Mouse (Mus musculus): ENCODE data around the gene Tbx15.

Tbx15 gene

DNA sequence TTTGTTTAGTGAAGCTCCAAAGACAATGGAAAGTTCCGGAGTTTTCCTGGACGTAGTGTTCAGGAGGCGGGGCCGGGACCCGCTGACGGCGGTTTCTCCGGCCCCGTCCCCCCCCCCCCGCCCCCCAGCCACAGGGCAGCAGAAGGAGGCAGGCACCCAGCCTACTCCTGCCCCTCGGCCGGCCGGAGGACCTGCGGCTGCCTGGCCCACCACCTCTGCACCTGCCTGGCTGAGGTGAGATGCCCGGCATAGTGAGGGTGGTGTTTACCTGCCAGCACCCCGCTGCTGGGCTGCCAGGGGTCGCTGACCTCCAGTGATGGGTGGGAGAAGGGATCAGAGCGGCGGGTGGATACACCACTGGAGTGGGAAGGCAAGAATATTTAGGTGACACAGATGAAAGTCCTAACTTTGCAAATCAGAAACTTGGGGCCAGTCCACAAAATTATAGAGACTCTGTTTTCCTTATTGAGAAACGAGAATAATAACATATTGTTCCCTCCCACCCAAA, at the start of gene Tbx15:
TSS of gene Tbx15 (plus strand) at position 169 of the 508 bp plus-strand sequence.
- DNase-seq = no peak

DNA sequence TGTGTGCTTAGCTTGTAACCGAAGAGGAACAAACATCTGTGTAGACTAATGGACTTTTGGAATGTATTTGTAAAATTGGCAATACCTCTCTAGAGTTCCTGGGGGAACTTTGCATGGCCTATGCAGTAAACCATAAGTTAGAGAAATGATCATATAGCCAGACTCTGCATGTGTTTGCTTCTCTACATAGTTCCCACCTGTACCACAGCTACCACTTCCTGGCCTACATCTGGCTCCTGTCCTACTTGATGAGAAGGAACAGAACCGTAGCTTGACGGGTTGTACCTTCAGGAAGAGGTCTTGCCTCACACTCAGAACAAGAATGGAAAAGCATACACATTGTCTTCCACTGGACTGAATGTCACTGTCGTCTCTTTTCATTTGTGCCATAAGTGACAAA, 46.6 kb upstream of the Tbx15 start:
- peak; percentile 40 for DNase-seq

GRCm38 (mm10) chr3:99203331-99203730, 36.9 kb upstream of the Tbx15 start:
- DNase-seq = no peak

DNA sequence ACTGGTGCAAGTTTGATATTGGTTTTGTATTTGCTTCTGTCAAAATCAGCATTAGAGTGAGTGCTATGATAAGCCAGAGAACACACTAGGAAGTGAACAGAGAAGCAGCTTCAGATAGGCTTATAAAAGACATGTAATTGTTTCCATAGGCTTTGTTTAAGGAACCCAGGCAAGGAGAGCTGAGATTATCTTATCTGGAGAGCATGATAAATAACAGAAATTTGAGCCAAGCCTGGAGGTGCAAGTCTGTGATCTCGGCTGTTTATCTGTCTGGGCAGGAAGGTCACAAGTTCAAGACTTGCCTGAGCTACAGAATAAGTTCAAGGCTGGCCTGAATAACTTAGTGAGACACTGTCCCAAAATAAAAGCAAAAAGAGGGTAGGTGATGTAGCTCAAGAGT, 31.8 kb upstream of the Tbx15 start:
- no peak for DNase-seq

DNA sequence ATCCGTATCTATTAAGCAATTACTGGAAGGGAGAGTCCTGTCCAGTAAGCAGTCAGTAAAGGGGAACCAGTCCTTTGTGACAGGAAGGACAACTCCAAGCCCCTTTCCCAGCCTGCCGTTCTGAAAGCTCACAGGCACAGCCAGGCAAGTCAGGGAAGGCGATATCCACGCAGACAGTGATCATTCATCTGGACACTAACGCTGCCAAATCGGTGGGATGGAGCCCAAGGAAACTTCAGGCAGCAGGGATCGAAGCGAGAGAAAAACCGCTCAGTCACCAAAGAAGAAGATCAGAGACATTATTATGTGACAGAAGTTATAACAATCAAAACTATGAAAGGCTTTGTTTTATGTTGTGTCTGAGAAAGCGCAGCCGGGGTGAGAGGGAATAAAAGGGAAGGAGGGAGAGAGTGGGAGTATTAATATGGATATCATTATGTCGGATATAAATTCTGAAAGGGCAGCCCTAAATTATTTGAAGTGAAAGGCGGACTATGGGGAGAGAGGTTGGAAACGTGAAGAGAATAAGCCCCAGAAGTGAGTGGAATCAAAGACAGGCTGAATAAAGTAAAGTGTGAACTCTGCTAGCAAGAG, 29.0 kb upstream of the Tbx15 start:
- no peak for DNase-seq

- DNase-seq = no peak
Observed at GRCm38 (mm10) chr3:99227807-99228206, 12.4 kb upstream of the Tbx15 start.

- peak; percentile 64 for DNase-seq
Observed at GRCm38 (mm10) chr3:99233393-99234318, 6.5 kb upstream of the Tbx15 start.

DNA sequence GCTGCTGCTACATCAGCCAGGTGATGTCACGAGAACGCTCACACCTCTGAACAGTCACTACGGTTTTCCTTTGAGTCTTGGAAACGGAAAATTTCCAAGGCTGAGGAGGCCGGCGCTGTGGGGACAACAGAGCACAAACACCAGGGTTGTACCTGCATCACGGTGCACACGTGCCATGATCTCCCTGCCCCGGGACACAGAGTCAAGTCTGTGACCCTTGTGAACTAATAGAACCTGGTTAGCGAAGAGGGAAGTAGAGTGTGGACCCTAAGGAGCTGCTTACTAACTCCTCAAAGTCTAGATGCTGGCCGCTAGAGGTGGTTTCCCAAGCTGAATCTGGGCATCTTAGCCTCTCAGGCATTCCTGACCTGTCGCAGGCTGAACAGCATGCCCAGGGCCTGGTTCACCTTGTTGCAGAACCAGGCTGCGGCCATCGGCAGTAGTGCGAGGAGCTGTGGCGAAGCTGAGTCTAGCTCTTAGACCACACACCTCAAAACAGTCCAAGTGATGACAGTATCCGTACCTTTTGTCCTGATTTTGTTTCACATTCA, 5.8 kb upstream of the Tbx15 start:
- no peak for DNase-seq

DNA sequence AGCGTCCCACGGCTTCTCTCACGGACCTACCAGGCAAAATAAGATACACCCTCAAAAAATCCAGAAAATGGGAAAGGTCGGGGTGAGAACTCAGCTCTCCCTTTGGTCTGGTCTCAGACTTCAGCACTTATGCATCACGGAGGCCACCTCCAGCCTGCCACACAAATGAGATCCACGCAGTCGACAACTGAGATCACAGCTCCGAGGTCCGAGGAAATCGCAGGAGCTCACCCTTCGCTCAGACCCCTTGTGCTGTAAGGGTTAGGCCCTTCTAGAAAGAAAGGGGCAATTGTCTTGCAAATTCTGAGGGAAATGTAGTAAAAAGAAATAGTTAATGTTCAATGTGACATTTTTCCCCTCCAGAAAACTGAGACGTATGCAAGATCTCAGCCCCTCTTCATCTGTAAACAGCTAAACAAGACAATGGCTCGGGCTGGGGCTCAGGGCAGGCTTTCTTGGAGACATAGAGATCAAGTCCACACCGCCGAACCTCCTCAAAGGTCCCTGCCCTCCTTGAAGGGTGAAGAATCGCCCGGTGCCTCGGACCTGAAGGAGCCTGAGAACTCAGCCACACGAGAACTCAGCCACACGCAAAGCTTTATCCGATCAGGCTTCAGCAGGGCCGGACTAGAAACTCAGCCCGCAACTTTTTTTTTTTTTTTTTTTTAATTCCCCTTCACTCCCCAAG, 4.9 kb upstream of the Tbx15 start:
- DNase-seq = no peak

GRCm38 (mm10) chr3:99235804-99236755, 4.1 kb upstream of the Tbx15 start:
- no peak for DNase-seq

DNA sequence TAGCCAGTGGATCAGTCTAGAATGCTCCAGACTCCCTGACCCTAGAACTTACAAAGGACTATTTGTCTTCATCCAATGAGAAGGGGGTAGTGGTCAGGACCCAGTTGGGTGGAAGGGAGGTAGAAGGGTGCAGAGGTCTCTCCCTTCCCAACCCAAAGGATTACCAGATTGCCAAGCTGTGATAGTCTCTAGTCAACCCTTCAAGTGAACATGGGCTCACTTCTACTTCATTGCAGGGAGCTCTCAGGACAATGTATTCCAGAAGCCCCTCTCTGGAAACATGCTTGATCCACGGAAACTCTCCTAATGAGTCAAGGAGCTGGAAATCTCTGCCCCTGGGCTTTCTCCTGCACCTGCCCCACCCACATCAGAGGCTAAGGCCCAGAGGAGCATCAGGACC, 1.5 kb upstream of the Tbx15 start:
- no peak for DNase-seq

GRCm38 (mm10) chr3:99239301-99240045, 708 bp upstream of the Tbx15 start:
- DNase-seq = no peak

GRCm38 (mm10) chr3:99240811-99241738, 894 bp downstream of the Tbx15 start:
- DNase-seq = no peak

DNA sequence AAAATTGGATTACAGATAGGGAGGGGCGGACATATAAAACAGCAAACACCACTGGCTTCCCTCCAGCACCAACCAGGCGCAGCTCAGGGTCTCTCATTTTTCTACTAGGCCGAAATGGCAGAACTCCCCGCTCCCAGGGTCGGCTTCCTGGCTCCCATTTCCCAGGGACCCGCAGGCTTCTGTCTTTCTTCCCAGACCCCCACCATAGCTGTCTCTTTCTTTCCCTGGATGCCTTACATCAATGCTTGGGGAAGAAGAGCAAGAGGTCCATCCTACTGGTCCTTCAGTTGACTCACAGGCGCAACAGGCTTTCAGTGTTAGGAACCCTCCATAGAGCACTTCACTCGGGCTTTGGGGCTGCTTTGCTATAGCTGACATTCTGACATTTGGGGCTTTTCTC, 2.3 kb downstream of the Tbx15 start:
- no peak for DNase-seq

DNA sequence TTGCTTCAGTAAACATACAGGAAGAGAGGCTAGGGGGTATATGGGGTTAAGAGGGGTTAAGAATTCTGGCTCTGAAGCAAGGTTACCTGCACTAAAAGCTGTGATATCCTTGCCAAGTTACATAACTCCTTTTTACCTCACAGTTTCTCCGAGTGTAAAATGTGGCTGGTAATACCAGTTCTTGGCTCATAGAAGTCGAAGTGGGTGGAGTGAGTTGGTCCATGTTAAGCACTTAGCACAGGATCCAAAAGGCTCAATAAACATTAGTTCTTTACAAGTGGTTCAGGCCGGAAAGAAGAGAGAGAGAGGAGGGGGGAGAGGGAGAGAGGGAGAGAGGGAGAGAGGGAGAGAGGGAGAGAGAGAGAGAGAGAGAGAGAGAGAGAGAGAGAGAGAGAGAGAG, 5.2 kb downstream of the Tbx15 start:
- DNase-seq = no peak

GRCm38 (mm10) chr3:99246629-99247028, 6.4 kb downstream of the Tbx15 start:
- DNase-seq = no peak

DNA sequence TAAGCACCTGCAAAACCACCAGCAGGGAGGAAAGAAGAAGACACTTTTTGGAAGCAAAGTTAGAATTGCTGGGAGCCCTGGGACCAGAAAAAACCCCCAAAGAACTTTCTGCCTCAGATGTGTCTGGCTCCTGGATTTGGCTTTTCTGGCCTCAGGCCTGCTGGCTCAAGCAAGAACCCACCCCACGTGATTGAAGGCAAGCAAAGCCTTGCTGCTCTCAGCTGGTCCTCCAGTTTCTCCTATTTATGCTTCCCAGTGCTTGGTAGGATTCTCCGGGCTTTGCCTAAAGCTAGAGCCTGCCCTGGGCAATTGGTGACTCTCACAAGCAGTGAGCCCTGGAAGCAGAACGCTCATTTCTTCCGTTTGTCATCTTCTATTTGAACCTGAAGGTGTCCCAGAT, 7.4 kb downstream of the Tbx15 start:
- no peak for DNase-seq

GRCm38 (mm10) chr3:99247996-99248801, 8.0 kb downstream of the Tbx15 start:
- no peak for DNase-seq

- no peak for DNase-seq
Observed at GRCm38 (mm10) chr3:99248831-99249550, 8.8 kb downstream of the Tbx15 start.
